Mouse (Mus musculus) spleen, postnatal 10 days (tissue): ENCODE data around the gene Arel1.
A peak's percentile ranks its signal among the peaks of the same experiment; 100 is the strongest.

Source experiments
- DNase-seq, 2 experiments: peaks; one replicate each; pipeline ENCODE4 v3.0.0; 2021 to 2022; ENCODE audit warnings: low spot score in 2 of 2

The Arel1 gene

DNA sequence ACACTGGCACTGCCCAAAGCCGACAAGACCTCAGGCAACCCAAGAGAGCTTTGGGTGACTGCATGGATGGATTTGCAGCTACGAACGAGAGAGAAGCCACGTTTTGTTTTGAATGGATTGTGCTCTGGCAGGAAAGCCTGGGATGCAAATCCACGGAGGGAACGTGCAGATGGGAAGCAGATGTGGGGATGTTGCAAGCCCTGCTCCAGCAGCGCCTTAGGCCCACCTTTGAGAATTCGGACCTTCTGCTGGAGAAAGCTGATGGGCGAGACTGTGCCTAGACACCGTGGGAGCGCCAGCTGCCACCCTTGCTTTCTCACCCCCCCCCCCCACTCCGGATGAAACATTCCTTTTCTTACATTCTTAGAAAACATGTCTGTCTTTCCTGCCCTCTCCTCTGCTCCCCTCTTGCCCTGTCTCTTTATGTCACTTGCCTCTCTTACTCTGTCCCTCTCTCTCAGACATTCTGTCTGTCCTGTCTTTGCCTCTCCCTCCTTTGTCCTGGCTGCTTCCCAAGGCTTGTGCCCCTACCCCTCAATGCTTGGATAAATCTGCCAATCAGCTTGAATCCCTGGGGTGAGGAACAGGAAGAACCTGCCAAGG is 63.6 kb downstream of the Arel1 start:
- no peak for DNase-seq

GRCm38 (mm10) chr12:84904399-84904798 is 66.3 kb downstream of the Arel1 start:
- DNase-seq, result no peak

DNA sequence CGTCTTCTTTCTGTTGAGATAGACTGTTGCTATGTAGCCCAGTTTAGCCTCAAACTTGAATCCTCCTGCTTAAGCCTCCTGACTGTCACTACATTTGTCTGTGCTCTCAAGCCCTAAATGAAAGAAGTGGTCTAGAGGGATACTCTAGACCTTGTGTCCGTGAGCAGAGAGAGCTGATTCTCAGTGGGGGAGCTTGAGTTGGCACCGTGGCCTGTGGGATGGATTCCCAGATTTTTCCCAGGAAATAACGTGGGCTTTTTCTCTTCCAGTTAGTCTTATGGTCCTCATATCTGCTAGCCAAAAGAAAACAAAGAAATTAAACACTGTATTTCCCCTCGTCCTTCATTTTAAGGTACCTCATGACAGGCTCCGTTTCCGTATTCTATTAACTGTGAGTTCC is 70.4 kb downstream of the Arel1 start:
- no peak for DNase-seq

DNA sequence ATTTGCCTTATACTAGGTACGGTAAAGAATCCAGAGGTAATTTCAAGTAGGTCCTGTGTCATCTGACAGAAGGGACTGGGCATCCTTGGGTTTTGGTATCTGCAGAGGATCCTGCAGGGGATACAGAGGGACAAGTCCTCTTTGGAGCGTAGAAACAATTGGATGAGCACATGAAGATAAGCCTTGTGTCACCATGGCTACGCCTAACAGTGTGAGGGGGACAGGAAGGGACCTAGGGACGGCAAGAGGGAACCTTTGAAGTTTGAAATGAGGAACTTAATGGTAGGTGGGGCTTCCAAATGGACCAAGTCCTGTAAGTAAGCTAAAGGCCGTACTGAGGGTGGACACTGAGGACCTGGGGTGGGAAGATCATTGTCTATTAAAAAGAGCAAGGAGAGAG is 73.4 kb downstream of the Arel1 start:
- DNase-seq, result no peak

DNA sequence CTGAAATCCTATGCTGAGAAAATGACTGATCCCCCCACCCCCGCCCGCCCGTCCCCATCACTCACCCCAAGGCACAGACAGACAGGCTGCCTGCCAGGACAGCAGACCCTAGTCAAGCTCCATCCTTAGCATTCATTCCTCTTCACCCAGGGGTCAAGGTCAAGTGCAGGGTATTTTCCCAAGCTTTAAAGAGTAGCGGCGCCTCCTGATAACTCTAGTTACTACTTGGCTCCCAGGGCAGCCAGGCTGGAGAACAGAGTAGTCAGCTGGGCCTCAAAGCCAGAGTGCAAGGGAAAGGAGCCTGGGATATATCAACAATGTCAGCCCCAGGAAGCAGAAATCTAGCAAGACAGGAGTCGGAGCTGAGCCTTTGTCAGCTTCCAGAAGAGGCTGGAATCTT is 74.5 kb downstream of the Arel1 start:
- DNase-seq, result no peak

GRCm38 (mm10) chr12:84893648-84894628 is 76.8 kb downstream of the Arel1 start:
- no peak for DNase-seq

- DNase-seq, result no peak
Observed at GRCm38 (mm10) chr12:84890289-84890688, 80.4 kb downstream of the Arel1 start.

DNA sequence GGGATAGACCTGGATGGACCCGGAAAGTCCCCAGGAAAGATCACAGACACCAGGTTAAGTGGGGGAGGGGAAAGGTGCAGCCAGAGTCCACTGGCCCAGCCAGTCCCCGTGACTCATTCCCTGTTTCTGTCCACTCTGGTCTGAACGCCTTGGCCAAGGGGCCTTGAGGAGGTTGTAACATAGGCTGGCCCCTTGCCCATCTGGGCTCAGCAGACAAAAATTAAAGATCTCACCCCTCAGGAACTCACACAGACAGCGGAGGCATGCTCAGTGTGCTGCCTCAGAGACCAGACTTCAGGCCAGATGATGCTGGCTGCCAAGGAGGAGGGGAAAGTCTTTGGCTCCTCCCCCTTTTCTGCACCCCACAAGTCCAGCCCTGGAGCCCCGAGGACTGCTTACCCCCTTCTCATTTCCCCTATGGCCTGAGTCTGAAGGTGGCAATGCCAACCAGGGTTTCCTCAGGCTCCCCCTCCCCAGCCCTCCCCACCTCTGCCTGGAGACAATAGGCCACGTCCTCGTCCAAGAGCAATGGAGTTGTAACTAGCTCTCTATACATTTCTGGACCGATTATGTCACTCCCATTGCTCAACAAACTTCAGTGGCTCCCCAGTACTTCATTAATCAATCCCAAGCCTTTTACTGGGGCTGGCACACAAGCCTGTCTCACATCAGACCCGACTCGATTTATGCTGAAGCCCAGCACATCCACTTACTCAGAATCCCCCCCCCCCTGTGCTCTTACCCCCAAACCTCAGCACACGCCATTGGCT is 85.4 kb downstream of the Arel1 start:
- DNase-seq, result no peak

DNA sequence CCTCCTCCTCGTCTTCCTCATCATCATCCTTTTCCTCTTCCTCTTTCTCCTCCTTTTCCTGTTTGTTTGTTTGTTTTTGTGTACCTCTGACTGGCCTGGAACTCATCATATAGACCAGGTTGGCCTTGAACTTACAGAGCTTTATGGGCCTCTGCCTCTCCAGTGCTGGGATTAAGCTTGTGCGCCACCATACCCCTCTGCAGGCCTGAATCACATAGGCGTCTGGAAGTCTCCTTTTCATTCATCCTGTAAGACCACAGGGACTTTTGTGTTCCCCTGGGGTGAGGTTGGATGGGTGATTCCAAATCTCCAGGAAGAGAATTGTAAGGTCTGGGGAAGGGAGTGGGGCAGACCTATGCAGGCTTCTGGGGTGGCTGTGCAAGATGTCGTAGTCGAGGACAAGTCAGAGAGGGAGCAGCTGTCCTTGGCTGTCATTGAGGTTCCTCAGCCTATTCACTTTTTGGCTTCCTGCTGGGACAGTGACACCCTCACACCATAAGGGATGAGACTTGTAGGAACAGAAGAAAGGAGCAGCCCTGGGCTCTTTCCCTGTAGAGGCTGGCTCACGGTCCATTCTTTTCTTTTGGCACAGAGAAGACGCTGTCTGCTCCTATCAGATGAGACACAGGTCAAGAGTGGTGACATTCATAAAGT is 86.2 kb downstream of the Arel1 start:
- DNase-seq, result no peak

GRCm38 (mm10) chr12:84882796-84883195 is 87.9 kb downstream of the Arel1 start:
- DNase-seq, result no peak

GRCm38 (mm10) chr12:84880091-84880490 is 90.6 kb downstream of the Arel1 start:
- DNase-seq, result no peak

GRCm38 (mm10) chr12:84876481-84877121 is 94.1 kb downstream of the Arel1 start, which contains the start of gene Ltbp2:
Ltbp2 (minus strand) TSS chr12:84876532.
- DNase-seq, result peak; percentile 96 to 97

DNA sequence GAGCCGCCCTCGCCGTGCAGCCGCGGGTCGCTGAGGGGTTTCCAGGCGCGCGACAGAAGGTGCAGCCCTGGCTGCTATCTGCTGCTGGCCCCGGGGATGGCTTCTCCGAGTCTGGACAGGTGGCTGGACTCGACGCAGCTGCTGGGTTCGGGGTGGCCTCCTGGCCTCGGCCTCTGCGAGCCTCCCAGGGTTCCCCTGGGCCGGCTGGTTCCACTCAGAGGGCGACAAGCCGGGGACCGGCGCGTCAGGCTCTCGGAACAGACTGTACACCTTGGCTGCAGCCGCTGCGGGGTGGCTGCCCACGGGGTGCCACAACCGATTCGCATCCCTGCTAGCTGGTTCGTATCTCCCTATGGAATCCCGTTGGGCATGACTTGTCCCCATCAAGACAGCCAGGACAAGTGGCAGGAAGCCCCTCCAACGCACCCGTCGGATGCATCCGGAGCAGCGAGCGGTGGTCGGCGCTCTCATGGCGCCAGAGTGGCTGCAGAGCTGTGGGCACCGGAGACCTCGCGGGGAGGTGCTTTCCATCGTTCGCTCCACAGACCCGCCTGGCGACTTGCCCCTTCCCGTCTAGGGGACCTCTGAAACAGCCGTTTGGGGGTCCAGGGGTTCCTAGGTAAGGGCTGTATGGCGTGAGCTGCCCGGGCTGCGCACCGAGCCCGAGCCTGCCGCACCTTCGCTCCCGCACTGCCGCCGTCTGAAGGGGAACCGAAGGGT is 94.8 kb downstream of the Arel1 start:
- peak in 1 of 2 experiments; percentile 41 for DNase-seq

GRCm38 (mm10) chr12:84873434-84873833 is 97.3 kb downstream of the Arel1 start:
- DNase-seq, result no peak

DNA sequence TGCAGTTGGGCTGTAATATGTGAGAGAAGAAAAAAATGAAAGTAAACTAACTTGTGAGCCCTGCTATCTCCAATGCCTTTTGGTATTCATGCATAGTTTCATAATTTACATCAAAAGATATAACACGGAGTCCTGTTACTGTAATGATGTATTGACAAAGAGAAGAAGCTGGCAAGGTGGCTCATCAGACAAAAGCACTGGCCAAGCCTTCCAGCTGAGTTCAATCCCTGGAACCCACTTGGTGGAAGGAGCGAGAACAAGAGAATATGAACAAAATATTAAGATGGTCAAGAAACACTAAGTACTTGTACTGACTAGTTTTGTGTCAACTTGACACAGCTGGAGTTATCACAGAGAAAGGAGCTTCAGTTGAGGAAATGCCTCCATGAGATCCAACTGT is 98.4 kb downstream of the Arel1 start:
- no peak for DNase-seq
